Comparison of ENCODE assay signal across 12 mouse cellular contexts in genomic region chr5:129524751-129525150, GRCm38 (mm10). TPM values are rescaled to one million over a fixed set of nuclear protein-coding genes. Genes with fewer than 3 reads are reported as not detected.
DNase-seq lines count a peak whose midpoint lies in the region; ATAC-seq and TF ChIP-seq lines count a peak whose summit lies in the region.
"Had no signal": no experiment of that assay in that cellular context is flagged by ENCODE, and none has a peak within 500 bp of the region (broad histone marks: within the 10 kb centered on the region; RNA-seq: fewer than 3 reads in every experiment).

No protein-coding gene starts in this region.

- ATAC-seq in heart, postnatal 0 days (ENCODE audit: insufficient read depth, low read depth) = 0 out of 2 replicates have a peak, but pooled peaks have one; percentile 26
- ATAC-seq in lung, postnatal 0 days = no peak
- no peak for ATAC-seq in G1E (ENCODE audit: extremely low read depth, insufficient number of reproducible peaks, low FRiP score, poor library complexity, severe bottlenecking)
- ATAC-seq: hindbrain, embryonic 16.5 days had no signal

- no peak overlapping the region for H3K27ac ChIP-seq in heart, postnatal 0 days (ENCODE audit: low read depth)
- no peak overlapping the region for H3K27ac ChIP-seq in lung, postnatal 0 days (ENCODE audit: low read length)
- H3K27ac ChIP-seq: heart, embryonic 15.5 days; limb, embryonic 15.5 days had no signal

- TF ChIP-seq CTCF in heart, postnatal 0 days (IDR thresholded peaks at IDR 0.05; ENCODE audit: low read depth) = no peak
- no peak for TF ChIP-seq CTCF in lung, postnatal 0 days (IDR thresholded peaks at IDR 0.05)
- TF ChIP-seq CTCF in G1E (IDR thresholded peaks at IDR 0.05; ENCODE audit: low read depth, low read length) = no peak

- peaks cover 21% of the 10 kb centered on the region for H3K4me1 ChIP-seq in heart, postnatal 0 days (ENCODE audit: control insufficient read depth, insufficient read depth)
- no peaks in the 10 kb centered on the region for H3K4me1 ChIP-seq in lung, postnatal 0 days (ENCODE audit: insufficient read depth, low read depth, low read length)
- peaks cover 31% of the 10 kb centered on the region for H3K4me1 ChIP-seq in G1E (ENCODE audit: insufficient read depth, low read depth, low read length)

- 72% methylated on average over 5 of the region's 5 CpGs for WGBS in heart, postnatal 0 days
- 72% methylated on average over 5 of the region's 5 CpGs for WGBS in lung, postnatal 0 days

- no peaks in the 10 kb centered on the region for H3K27me3 ChIP-seq in heart, postnatal 0 days (ENCODE audit: control insufficient read depth, insufficient read depth, low read length)
- H3K27me3 ChIP-seq in lung, postnatal 0 days (replicated peaks; ENCODE audit: insufficient read depth, low read length) = no peaks in the 10 kb centered on the region
- no peaks in the 10 kb centered on the region for H3K27me3 ChIP-seq in G1E (ENCODE audit: insufficient read depth, low read length)
- H3K27me3 ChIP-seq: heart, embryonic 15.5 days; limb, embryonic 15.5 days had no signal

- peaks cover 56% of the 10 kb centered on the region for H3K36me3 ChIP-seq in heart, postnatal 0 days (replicated peaks; ENCODE audit: control insufficient read depth, insufficient read depth, low read length)
- H3K36me3 ChIP-seq in lung, postnatal 0 days (ENCODE audit: insufficient read depth, low read length) = peaks cover 15% of the 10 kb centered on the region; the same call in 1 of the 2 replicates
- peaks cover 99% of the 10 kb centered on the region for H3K36me3 ChIP-seq in G1E (replicated peaks)

- H3K9ac ChIP-seq in heart, postnatal 0 days (replicated peaks; ENCODE audit: low read depth, low read length) = no peak overlapping the region
- H3K9ac ChIP-seq in lung, postnatal 0 days (replicated peaks; ENCODE audit: low read depth) = no peak overlapping the region
- H3K9ac ChIP-seq: heart, embryonic 15.5 days; limb, embryonic 15.5 days had no signal

- no peak for TF ChIP-seq EP300 in heart, postnatal 0 days (IDR thresholded peaks at IDR 0.05; ENCODE audit: low read depth)
- TF ChIP-seq EP300 in lung, postnatal 0 days (IDR thresholded peaks at IDR 0.05) = no peak

- no peak for DNase-seq in heart, postnatal 0 days (ENCODE audit: low spot score)
- DNase-seq in heart, adult 9 months (ENCODE audit: low spot score in 2 of 2) = no peak
- DNase-seq in lung, postnatal 0 days (ENCODE audit: low spot score) = peak; percentile 10
- DNase-seq in lung, postnatal 25 days (ENCODE audit: low spot score) = no peak
- DNase-seq in G1E (ENCODE audit: low spot score) = peak; percentile 21
- DNase-seq in brain, adult 2 months (ENCODE audit: low read depth, low spot score) = peak; percentile 84
- DNase-seq in cerebellum, adult 8-10 months = no peak
- no peak for DNase-seq in urinary bladder, postnatal 10 days (ENCODE audit: low spot score)
- DNase-seq: gastrocnemius, postnatal 14 days had no signal

- no peaks in the 10 kb centered on the region for H3K9me3 ChIP-seq in heart, postnatal 0 days (replicated peaks; ENCODE audit: control insufficient read depth, low read length)
- no peaks in the 10 kb centered on the region for H3K9me3 ChIP-seq in lung, postnatal 0 days (ENCODE audit: low read length)
- no peaks in the 10 kb centered on the region for H3K9me3 ChIP-seq in G1E (replicated peaks)
- H3K9me3 ChIP-seq: heart, embryonic 15.5 days; limb, embryonic 15.5 days had no signal

- H3K4me3 ChIP-seq in heart, postnatal 0 days (ENCODE audit: low read depth, low read length) = no peak overlapping the region
- H3K4me3 ChIP-seq in lung, postnatal 0 days (ENCODE audit: low read depth, low read length) = no peak overlapping the region
- no peak overlapping the region for H3K4me3 ChIP-seq in G1E (ENCODE audit: low read depth, low read length)
- H3K4me3 ChIP-seq: heart, embryonic 15.5 days; limb, embryonic 15.5 days had no signal

- no peak overlapping the region for H3K4me2 ChIP-seq in heart, postnatal 0 days (ENCODE audit: low read depth, low read length)
- H3K4me2 ChIP-seq in lung, postnatal 0 days (replicated peaks; ENCODE audit: low read depth, low read length) = no peak overlapping the region
- H3K4me2 ChIP-seq: heart, embryonic 15.5 days; limb, embryonic 15.5 days had no signal

RNA-seq across cellular contexts. Expression of gene Sfswap, which starts 23.7 kb away (rescaled TPM):
- 28.2 and 38.3 TPM in 2 replicates for total RNA-seq in heart, postnatal 0 days (2014; rRNA removed; ENCODE audit: low replicate concordance)
- 14.4 and 15.7 TPM in 2 replicates for polyA plus RNA-seq in heart, postnatal 0 days (2015; fragmentation: Nextera tagmentation; extraction: Ambion mirVana)
- 27.7 and 28.1 TPM in 2 replicates for polyA plus RNA-seq in lung, postnatal 0 days (2015; fragmentation: Nextera tagmentation; extraction: Ambion mirVana)
- total RNA-seq in G1E (2014; fragmentation: Nextera tagmentation) = 190 and 216 TPM in 2 replicates
- 78.5 and 83.4 TPM in 2 replicates for total RNA-seq in G1E (2017)
- polyA plus RNA-seq in G1E (2012) = 90.5 and 91.0 TPM in 2 replicates

RNA-seq across cellular contexts. Expression of gene Mmp17, which starts 59.2 kb away (rescaled TPM):
- total RNA-seq in heart, postnatal 0 days (2014; rRNA removed; ENCODE audit: low replicate concordance) = 0.43 and 2.6 TPM in 2 replicates
- polyA plus RNA-seq in heart, postnatal 0 days (2015; fragmentation: Nextera tagmentation; extraction: Ambion mirVana) = 0.41 TPM in 2 replicates
- polyA plus RNA-seq in lung, postnatal 0 days (2015; fragmentation: Nextera tagmentation; extraction: Ambion mirVana) = 0.31 and 0.33 TPM in 2 replicates
- total RNA-seq in G1E (2014; fragmentation: Nextera tagmentation) = not detected in 2 replicates
- 0.05 TPM in 1 of 2 replicates, not detected in the other for total RNA-seq in G1E (2017)
- polyA plus RNA-seq in G1E (2012) = 0.03 and 0.07 TPM in 2 replicates

Comparison
In these comparisons a context has a peak if more than half of its experiments do, and no peak if none do; other contexts are left out.
1. DNase-seq: peak in lung, postnatal 0 days (single experiment), G1E (single experiment) and brain, adult 2 months (single experiment); none in heart, postnatal 0 days (single experiment), heart, adult 9 months (0 of 2), lung, postnatal 25 days (single experiment), cerebellum, adult 8-10 months (single experiment) and urinary bladder, postnatal 10 days (single experiment).